Mouse (Mus musculus) ZHBTc4 (cell line): ENCODE data around the gene Dlx4.

Experiments used
- DNase-seq: peaks from one replicate; pipeline ENCODE4 v3.0.0-alpha.2; 2011; ENCODE audit warnings: low read depth, low spot score

The Dlx4 gene

DNA sequence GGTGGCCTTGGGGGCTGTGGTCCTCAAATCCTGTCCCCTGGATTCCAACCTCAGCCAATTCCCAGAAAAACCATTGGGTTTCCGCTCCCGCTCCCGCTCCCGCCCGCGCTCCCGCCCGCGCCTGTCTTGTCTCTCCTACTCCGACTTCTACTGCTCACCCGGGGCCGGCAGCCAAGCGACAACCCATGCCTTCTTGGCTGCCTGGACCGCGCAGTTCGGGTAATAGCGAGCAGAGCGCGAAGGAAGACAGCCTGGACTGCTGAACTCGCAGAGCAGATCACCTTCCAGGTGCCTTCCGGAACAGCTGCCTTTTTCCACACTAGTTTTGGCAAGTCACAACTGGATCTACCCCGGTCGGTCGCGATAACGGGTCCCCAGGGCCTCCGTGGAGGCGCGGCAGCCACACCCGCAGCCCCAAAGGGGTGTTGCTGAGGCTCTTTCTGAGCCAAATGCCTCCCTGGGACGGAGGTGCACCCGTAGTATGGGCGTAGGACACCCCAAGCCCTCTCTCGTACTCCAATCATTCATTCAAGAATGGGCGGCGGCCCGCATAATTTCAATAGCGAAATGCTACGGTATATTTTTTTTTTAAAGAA lies 3.0 kb downstream of the Dlx4 start:
- DNase-seq: peak; percentile 68

DNA sequence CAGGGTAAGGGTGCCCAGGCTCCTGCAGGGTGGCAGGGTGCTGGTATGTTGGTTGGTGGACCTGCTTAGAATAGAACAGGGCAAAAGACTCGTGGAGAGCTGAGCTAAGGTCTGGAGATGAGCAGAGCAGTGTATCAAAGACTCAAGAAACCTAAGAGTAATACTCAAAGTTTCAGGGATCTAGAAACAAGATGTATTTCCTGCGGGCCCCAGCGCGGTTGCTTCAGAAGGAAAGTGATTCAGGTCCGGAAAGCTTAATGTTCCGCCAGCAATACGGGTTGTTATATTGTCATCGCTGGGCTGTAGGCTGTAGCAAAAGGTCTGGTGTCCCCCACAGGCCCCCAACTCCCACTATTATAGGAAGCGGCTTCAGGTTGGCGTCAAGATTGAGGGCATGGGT lies 3.8 kb downstream of the Dlx4 start:
- DNase-seq: no peak

DNA sequence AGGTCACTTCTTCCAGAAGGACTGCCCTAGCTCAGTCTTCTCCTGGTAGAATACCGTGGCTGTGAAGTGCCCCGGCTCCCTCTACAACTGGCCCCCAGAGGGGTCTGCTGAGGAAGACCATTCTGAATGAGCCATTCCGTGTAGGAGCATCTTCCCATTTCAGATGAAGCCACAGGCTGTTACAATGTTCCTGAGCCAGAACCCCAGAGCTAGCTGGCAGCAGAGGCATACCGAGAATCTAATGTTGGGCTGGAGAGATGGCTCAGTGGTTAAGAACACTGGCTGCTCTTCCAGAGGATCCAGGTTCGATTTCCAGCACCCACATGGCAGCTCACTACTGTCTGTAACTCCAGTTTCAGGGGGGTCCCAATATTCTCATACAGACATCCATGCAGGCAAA lies 6.2 kb downstream of the Dlx4 start:
- DNase-seq: no peak

DNA sequence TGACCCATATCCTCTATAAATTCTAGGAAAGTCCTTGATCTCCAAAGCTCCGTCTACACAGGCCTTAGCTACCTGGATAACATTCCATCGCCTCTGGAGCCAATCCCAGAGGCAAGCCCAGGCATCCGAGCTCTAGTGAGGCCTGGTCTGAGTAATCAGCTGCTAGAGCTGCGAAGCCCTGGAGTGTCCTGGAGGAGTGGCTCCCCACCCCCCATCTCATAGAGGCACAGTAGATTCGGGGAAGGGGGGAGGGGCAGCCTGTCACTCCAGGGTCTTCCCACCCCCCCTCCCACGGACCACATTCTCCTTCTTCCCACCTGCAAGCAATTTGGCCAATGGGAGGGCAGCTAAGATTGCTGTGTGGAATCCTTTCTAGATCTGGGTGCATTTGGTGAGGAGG lies 8.8 kb downstream of the Dlx4 start:
- DNase-seq: no peak

DNA sequence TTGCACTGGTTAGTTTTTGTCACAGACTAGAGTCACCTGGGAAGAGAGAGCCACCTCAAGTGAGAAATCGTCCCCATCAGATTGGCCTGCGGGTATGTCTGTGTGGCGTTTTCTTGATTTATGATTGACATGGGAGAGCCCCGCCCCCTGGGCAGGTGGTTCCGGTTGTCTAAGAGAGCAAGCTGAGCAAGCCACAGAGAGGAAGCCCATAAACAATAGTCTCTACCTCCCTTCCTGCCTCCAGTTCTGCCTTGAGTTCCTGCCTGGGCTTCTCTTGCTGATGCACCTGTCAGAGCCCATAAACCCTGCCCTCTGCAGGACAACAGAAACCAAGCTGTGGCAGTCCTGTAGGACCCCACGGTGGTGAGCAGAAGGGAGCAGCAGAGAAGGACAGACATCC lies 12.7 kb downstream of the Dlx4 start:
- DNase-seq: peak; percentile 45

DNA sequence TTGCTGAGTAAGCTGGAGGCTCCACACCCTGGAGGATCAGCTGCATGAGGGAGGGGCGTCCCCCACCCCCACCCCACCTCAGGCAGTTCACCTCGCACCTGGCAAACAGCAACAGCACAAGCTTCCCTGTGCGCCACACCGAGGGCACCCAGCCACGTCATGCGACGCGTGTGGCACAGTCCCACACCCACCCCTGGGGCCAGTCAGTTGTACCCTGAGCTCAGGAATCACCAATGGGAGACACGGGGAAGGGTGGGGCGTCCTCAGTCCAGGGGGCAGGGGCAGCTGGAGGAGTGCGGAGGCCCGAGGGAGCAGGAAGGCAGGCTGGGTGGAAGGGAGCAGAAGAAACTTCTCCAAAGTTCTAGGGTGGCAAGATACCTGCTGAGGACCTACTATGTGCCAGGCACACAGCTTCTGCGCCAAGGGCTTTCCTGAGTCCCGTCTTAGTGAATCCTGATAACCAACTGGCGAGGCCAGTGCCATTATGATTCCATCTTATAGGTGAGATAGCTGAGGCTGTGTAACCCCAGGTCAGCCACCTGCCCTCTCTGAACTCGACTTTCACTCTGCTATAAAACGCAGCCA lies 15.3 kb downstream of the Dlx4 start:
- no peak for DNase-seq

DNA sequence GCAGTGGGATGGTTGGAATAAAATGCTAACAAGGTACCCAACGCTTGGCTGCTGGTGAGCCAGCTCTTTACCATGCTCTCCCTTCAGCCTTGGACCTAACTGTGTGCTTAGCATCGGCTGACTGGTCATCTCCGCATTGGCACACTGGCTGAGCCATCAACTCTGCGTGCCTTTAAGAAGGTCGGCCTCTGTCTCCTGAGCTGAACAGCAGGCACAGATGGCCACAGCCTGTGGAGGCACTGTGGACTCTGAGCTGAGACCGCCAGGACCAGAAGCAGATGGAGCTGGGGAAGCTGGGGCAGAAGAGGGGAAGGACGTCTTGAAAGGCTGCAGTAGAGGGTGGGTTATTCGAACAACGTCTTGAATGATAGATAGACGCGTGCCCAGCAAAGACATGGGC lies 17.7 kb downstream of the Dlx4 start:
- DNase-seq: no peak

DNA sequence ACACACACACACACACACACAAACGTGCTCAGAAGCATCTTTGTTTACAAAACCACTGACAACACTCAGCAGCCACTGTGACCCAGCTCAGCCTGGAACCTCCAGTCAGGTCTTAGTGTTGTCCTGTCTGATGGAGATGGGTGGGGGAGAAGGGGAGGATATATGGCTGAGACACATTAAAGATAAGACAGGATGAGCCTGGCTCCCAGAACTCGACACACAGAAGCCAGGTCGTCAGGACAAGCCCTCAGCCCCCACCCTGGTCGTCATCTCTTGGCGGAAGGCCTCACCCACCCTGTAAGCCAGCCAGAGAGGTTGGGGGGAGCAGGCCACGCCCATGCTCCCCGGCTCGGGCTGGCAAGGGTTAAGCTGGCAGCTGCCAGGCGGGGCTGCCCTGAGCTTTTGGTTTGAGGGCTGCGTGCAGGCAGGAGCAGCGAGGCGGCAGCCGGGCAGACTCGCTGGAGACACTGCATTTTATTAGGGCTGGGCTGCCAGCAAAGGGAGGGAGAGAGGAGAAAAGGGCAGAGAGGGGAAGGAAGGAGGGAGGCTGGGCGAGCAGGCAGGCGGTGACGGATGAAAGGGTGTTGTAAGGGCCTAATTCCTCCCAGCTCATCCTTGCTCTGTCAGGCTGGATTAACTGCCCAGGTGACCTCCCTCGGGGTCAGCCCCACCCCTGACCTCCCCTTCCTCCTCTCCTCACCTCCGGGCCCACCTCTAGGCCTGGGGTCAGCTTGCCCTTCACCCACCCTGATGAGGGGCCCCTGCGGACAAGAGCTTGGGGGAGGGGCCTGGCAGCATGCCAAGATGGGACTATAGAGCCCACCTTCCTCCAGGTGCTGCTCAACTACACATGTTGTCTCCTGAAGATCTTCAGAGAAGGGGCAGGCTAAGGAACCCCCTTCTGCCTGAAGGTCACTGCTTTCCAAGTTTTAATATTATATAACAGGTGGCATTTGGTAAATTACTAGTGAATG lies 19.5 kb downstream of the Dlx4 start:
- DNase-seq: peak; percentile 47

DNA sequence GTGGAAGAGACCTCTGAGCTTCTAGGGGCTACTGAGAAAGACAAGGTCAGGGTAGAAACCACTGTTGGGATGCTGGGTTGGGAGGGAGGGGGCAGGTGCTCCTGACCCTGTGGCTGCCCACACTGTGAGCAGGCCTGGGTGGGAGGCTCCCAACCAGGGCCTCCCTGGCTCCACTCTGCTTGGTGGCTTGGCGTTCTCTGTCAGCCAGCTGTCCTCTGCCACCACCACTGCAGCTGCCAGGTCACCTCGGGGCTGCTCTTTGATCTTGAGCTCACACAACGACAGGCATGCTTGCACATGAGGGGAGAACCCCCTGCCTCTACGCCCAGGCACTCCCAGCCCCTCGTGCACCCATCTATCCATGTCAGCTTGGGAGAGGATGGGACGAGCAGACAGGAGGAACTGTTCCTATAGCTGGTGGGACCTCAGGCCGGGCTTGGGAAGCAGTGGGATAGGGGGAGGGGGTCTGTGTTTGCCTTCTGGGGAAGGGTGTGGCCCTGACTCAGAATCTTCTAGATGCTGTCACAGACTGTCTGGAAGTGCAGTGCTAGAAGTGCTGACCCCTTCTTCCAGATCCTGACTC lies 20.6 kb downstream of the Dlx4 start:
- DNase-seq: no peak

DNA sequence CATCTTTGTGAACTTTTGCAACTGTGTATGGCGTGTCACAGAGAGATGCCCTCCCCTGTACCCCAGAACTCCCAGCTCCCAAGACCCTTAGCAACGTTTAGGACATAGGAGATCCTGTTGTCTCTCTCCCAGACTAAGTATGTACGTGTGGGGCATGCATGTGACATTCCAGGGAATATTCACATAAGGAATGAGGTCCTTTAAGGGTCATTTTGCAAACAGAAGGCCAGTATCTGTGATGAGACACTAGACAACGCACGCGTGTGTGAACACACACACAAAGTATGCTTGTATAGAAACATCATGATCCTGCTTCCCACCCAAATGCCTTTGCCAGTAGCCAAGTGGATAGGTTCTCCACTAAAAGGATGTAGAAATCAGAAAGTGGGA lies 24.0 kb downstream of the Dlx4 start:
- DNase-seq: no peak

DNA sequence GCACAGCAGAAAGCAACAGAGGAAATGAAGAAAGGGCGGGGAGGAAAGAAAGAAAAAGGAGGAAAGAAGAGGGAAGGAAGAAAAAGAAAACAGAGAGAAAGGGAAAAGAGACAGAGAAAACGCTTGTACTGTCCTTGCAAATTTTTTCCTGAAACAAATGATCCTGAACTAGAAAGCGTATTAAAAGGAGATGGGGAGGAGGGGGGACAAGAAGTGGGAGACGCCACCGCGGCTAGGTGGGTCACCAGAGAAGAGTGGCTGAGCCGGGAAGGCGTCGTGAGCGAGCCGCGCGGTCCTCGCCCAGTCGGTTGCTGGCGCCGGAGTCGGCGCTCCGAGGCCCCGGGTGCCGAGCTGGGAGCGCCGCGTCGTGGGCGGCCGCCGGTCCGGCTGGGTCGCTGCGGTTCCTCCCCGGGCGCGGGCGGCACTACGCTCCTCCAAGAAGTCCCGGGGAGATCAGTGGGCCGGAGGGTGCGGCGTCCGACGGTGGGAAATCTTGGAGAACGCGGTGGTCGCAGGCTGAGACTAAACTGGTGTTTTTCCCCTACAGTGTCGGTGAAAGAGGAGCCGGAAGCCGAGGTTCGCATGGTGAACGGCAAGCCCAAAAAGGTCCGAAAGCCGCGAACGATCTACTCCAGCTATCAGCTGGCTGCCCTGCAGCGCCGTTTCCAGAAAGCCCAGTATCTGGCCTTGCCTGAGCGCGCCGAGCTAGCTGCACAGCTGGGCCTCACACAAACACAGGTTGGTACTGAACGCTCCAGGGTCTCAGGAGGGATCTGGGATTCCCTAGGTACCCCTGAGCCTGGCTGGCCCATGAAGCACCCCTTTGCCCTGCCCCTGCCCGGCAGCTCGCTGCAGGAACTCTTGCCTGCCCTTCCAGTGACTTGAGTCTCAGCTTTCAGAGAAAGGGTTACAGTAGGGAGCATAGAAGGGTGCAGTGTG lies 24.6 kb downstream of the Dlx4 start:
- DNase-seq: peak; percentile 51

DNA sequence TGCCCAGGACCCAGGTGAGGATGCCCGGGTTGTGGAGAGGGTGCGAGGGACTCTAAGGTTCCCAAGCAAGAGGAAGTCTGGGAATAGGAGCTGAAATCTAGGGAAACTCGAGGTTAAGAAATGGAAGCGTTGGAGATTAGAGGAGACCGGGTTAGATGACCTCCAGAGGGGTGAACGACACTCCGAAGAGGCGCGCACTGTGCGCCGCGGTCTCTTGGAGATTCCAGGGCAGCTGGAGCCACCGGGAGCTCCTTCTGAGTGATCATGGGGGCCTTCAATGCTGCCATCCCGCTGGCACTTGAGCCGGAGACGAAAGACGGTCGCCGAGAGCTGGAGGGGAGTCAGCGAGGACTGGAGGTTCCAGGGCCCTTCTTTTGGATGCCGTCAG lies 25.4 kb downstream of the Dlx4 start:
- peak; percentile 56 for DNase-seq

DNA sequence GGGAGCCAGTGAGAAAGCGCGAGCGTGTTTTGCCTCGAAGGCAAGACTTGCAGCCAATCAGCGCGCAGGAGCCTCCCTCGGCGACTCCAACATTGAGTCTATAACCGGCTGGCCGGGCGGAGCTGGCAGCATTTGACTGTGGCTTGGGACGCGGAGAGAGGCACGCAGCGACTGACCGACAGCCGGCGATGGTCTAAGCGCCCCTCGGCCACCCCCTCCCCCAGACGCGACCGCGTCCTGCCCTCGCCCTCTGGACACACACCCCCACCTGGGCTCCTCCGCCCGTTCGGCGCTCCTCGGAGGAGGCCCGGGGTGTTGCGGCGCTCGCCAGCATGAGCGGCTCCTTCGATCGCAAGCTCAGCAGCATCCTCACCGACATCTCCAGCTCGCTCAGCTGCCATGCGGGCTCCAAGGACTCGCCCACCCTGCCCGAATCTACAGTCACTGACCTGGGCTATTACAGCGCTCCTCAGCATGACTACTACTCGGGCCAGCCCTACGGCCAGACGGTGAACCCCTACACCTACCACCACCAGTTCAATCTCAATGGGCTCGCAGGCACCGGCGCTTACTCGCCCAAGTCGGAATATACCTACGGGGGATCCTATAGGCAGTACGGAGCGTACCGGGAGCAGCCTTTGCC lies 26.0 kb downstream of the Dlx4 start, which contains the start of gene Dlx3:
Gene Dlx3 (plus strand): TSS at position 130 of the 643 bp plus-strand sequence.
- DNase-seq: peak; percentile 80

DNA sequence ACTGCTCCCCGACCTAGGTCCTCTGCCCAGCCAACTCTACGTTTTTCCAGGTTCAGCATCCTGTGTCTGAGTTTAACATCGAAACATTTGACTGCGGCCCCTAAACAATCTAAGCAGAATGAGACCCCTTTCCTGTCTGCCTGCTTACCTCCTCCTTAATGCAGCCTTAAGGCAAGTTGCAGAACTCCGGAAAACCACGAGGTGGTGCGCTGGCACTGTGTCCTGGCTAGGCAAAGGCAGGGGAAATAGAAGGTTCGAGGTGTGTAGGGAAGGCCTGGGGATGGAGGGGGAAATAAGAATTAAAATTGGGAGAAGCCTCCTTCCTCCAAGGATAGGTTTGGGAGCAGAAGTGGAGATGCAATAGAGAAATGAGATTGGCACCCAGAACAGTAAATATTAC lies 27.6 kb downstream of the Dlx4 start:
- DNase-seq: peak; percentile 84

DNA sequence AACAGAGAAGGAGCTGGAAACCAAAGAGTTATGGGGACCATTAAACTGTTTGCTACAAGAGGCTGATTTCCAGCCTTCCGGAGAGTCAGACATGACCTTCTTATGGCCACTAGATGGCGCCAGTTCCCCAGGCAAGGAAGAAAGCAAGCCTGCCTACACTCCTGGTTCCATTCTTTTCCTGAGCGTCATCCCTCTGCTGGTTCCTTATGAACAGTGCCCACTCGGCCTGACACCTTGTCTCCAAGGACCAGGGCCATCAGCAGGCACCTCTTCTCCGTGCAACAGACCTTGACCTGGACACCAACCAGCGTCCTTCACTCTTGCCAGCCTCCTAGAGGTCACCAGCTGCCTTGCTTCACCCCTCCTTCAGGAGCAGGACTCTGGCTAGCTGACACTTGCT lies 29.0 kb downstream of the Dlx4 start:
- DNase-seq: peak; percentile 93

DNA sequence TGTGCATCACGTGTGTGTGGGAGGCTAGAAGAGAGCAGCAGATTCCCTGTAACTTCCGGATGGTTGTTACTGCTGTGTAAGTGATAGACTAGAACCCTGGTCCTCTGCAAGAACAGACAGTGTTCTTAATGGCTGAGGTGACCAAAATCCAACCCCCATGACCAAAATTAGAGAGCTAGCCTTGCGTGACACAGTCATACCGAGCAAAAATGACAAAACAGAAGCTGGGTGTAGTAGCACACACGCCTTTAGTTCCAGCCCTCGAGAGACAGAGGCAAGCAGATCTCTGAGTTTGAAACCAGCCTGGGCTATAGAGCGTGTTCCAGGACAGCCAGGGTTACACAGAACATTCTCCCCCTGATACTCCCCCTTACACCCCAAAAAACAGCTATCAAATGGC lies 36.0 kb downstream of the Dlx4 start:
- no peak for DNase-seq

DNA sequence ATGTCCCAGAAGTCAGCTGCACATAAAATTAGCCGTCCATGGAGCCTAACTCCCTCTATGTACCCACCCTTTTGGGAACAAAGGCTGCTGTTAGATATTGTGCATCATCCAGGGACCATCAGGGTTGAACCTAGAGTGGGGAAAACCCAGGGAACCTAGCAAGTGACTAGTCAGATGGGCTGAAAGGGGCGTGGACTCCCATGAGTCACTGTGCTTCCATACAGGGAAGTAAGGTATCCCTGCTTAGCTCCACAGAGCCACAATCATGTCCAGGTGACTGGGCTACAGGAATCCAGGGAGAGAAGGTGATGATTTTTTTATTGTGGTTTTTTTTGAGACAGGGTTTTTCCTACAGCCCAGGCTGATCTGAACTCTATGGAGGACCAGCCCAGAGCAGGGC lies 37.1 kb downstream of the Dlx4 start:
- no peak for DNase-seq

DNA sequence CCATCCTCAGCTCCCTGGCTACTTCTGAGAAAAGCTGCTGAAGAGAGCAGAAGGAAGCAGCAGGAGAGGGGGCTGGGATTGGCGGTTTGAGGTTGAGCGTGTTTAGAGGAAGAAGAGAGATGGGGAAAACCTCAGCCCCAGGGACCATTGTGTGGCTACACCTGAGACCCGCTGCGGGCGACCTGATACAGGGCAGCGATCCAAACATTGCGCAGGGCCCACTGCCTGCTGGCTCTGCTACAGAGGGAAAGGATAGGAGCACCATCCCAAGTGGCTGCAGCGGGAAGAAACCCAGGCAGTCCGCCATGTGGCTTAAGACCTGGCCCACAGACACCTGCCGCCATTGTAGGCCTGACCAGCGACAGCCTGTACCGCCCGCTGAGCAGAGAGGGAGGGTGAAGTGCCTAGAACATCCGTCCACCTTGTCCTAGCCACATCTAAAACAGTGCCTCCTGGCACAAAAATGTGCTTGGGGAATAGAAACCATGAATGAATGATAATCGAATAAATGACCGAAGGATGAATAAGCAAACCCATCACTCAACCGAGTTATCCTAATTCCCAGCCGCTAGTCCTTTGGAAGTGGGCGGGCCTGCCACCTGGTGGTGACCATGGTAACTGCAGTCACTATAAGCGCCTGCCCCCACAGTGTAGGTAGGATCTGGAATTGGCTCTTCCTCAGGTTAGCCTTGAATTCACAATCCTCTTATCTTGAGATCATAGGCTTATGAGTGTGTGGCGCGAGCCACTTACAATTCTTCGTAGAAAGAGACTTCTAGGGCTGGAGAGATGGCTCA lies 39.4 kb downstream of the Dlx4 start:
- DNase-seq: peak; percentile 91

DNA sequence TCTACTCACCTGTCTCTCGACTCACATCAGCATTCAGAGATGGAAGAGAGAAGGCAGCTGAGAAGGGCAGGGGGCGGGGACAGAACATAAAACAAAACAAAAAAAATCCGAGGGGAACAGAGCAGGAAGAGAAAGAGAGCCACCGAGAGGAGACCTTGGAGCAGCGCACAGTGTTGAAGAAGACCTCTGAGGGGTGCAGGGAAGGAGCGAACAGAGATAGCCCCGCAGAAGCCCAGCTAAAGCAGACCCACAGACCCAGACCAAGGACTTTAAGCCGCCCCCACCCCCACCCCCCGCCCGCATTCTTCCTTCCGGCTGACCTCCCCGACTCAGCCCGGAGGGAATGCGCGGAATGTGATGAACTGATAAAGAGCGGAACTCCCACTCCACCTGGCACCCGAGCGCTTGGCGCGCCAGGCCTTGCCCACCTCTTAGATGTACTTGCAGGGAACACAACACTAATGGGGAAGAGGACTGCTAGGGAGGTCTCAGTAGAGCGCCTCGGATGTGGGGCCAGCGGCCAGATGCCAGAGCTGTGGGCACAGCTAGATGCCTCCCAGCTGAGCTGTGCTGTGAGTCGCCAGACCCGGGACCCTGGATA lies 40.7 kb downstream of the Dlx4 start:
- peak; percentile 89 for DNase-seq

DNA sequence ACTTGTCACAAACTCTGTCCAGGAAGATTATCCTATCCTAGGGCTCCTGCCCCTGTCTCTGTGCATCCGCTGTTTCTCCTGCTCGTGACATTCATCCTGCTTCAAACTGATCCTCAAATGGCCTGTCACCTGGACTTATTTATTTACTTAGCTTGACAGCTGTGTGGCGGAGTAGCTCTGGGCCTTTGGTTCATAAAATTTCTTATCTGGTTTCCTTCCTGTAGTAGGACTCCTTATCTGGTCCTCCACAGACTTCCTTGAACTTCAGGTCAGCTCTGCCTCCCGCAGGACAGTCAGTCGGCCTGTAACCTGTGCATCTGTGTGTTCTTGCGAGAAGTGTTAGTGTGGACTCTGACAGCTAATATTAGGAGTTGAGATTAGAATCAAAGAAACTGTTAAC lies 41.8 kb downstream of the Dlx4 start:
- no peak for DNase-seq
